Mouse (Mus musculus) natural killer cell, adult 2 months (primary cell): ENCODE data around the gene BC030870.
"Not testable (repeated sequence)": the region's sequence is repeated elsewhere in the genome, so short reads cannot be mapped to it uniquely, and the experiment has no call there.

ENCODE experiments used
- DNase-seq, 2 experiments: peaks; one replicate each; pipeline ENCODE4 v3.0.0; 2022; ENCODE audit warnings: low spot score in 2 of 2

BC030870 gene

GRCm38 (mm10) chr8:65129199-65129788 lies at the start of gene BC030870:
TSS of gene BC030870 (minus strand) at chr8:65129563.
- DNase-seq = no peak

GRCm38 (mm10) chr8:65174746-65175476 lies 45.5 kb upstream of the BC030870 start:
- no peak for DNase-seq

GRCm38 (mm10) chr8:65169184-65169583 lies 39.8 kb upstream of the BC030870 start:
- no peak for DNase-seq

- not testable (repeated sequence) for DNase-seq
Observed at GRCm38 (mm10) chr8:65160676-65161075, 31.3 kb upstream of the BC030870 start.

- DNase-seq = no peak
Observed at GRCm38 (mm10) chr8:65159096-65159748, 29.9 kb upstream of the BC030870 start.

GRCm38 (mm10) chr8:65157901-65158300 lies 28.5 kb upstream of the BC030870 start:
- DNase-seq = no peak

- DNase-seq = no peak
Observed at GRCm38 (mm10) chr8:65138830-65139466, 9.6 kb upstream of the BC030870 start.

GRCm38 (mm10) chr8:65126454-65126853 lies 2.9 kb downstream of the BC030870 start:
- no peak for DNase-seq

GRCm38 (mm10) chr8:65126014-65126413 lies 3.3 kb downstream of the BC030870 start:
- no peak for DNase-seq

GRCm38 (mm10) chr8:65112092-65112491 lies 17.3 kb downstream of the BC030870 start:
- no peak for DNase-seq

- DNase-seq = peak in 1 of 2 experiments; percentile 5
Observed at GRCm38 (mm10) chr8:65110285-65110691, 19.1 kb downstream of the BC030870 start.

GRCm38 (mm10) chr8:65108936-65109335 lies 20.4 kb downstream of the BC030870 start:
- no peak for DNase-seq

GRCm38 (mm10) chr8:65107936-65108718 lies 21.2 kb downstream of the BC030870 start:
- no peak for DNase-seq

- DNase-seq = no peak
Observed at GRCm38 (mm10) chr8:65104041-65104440, 25.3 kb downstream of the BC030870 start.

- DNase-seq = no peak
Observed at GRCm38 (mm10) chr8:65103632-65104031, 25.7 kb downstream of the BC030870 start.

- no peak for DNase-seq
Observed at GRCm38 (mm10) chr8:65099735-65100134, 29.6 kb downstream of the BC030870 start.

- no peak for DNase-seq
Observed at GRCm38 (mm10) chr8:65097760-65098415, 31.5 kb downstream of the BC030870 start.

- no peak for DNase-seq
Observed at GRCm38 (mm10) chr8:65089781-65090180, 39.6 kb downstream of the BC030870 start.

- DNase-seq = no peak
Observed at GRCm38 (mm10) chr8:65088120-65088519, 41.2 kb downstream of the BC030870 start.

GRCm38 (mm10) chr8:65087711-65088110 lies 41.7 kb downstream of the BC030870 start:
- no peak for DNase-seq

- DNase-seq = no peak
Observed at GRCm38 (mm10) chr8:65085680-65086079, 43.7 kb downstream of the BC030870 start.
